Mouse (Mus musculus) embryo, embryonic 11.5 days (tissue): ENCODE measurements around the gene Krtap7-1.
A peak's percentile ranks its signal among the peaks of the same experiment; 100 is the strongest.

Source experiments
- DNase-seq: peaks from one replicate; pipeline ENCODE4 v3.0.0-alpha.2; 2012; ENCODE audit warnings: low read depth, low spot score

Gene Krtap7-1

GRCm38 (mm10) chr16:89508223-89508622 lies at the start of gene Krtap7-1:
TSS of gene Krtap7-1 (minus strand) at chr16:89508323.
- DNase-seq: no peak

DNA sequence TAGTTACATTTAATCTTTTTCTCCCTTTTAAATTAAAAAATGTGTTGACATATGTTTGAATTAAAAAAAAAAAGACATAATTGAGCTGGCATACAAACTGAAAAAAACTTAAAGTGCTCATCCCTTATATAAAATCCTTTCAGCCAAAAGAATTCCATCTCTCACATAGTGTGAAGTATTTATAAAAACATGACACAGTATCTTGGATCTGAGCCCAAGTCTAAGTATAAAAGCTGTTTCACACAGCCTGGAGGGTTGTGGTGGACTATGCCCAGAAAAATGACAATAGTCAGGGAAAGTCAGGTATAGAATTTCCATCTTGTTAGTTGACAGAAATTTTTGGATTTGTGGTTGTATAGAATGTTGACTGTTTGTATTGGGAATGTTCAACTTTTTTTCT lies 42.2 kb upstream of the Krtap7-1 start:
- no peak for DNase-seq

- DNase-seq: no peak
Measured at GRCm38 (mm10) chr16:89538031-89538484, 29.9 kb upstream of the Krtap7-1 start.

GRCm38 (mm10) chr16:89537349-89537748 lies 29.2 kb upstream of the Krtap7-1 start:
- no peak for DNase-seq

DNA sequence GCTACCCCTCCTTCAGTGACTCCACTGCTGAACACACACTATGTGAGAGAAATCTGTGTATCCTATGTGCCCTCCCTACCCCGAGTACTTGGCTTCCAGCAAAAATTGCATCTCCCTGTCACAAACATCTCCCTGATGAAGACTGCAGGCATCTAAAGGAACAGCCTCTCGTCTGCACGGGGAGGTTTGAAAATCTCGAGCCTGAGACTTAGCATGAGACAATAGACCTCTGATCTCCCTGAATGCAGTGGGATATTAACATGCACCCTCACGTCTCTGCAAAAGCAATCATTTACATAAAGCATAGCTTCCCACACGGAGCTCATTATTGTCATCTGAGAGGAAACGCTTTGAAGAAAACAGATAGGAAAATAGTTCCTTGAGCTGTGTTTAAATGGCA lies 22.4 kb upstream of the Krtap7-1 start:
- no peak for DNase-seq

DNA sequence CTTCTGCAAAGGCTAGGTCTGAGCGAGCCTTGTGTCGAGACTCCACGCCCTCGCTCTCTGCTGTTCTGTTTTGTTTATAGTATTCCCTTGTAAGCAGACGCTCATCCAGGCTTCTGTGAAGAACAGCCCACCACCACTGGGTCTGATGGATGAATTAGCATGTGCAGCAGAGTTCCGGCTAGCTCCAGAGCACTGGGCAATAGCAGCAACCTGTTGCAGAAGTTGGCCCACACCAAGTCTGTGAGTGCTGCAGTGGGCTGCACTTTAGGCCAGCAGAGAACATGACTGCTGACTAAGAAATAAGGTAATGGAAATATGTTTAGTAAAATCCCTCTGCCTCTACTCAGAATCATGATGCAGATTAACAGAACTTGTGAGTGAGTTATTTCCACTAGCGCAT lies 21.7 kb upstream of the Krtap7-1 start:
- DNase-seq: no peak

DNA sequence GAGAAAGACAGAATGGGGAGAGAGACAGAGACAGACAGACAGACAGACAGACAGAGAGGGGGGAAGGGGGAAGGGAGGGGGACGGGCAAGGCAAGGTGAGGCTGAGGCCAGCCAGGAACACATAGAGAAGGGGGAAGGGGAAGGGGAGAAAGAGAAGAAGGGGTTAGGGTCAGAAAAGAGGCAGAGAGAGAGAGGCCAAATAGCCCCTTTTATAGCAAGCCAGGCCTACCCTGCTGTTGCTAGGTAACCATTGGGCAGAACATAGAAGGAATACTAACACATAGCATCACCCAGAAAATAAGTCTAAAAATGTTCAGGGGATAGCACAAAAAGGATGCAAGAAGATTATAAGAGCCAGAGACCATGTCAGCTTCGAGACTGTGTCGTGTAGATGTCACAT lies 20.3 kb upstream of the Krtap7-1 start:
- no peak for DNase-seq

- DNase-seq: no peak
Measured at GRCm38 (mm10) chr16:89520996-89521395, 12.9 kb upstream of the Krtap7-1 start.

GRCm38 (mm10) chr16:89520555-89520954 lies 12.4 kb upstream of the Krtap7-1 start:
- no peak for DNase-seq

DNA sequence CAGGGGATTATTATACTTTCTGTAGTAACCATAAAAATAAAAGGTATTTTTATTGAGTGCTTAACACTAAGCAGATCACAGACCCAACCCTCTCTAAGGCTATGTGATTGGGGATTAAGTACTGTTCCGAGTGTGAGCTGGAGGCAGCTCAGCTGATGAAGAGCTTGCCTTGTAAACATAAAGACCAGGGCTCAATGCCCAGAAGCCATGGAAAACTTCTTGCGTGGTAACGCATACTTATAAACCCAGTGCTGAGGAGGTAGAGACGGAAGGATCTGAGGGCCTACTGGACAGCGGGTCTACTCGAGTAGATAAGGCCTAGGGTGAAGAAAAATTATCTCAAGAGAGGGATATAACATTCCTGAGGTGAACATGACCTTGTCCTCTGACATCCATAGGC lies 12.0 kb upstream of the Krtap7-1 start:
- no peak for DNase-seq

DNA sequence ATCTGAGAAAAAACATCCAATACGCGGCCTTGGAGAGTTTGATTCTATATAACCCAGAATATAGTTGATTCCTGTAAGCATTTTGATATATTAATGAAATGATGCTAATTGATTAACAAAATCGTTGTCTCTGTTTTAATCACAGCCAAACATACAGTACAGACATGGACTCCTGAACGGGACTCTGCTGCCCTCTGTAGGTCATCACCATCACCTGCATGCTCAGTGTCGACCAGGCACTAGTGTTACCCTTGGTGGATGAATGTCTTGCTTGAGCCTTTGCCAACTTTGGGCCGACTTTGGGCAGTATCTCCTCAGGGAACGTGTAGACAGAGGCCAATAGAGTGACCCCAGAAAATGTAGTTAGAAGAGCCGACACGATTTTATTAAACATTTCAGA lies 9.5 kb upstream of the Krtap7-1 start:
- peak; percentile 11 for DNase-seq

DNA sequence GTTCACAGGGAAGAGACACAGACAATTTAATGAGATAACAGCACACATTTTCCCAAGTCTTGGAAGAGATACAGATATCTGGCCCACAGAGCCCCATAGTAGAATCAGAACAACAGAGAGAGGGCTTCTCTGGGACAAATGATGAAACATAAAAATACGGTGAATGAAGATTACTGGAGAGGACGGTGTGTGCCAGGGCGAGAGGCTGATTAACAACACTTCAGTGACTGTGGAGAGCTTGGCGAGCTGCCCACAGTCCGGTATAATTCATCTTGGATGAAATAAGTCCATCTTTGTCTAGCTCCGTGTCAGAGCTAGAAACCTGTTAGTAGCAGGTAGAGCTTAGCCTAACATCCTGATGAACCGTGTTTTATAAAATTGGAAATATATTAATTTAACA lies 5.3 kb upstream of the Krtap7-1 start:
- DNase-seq: no peak

DNA sequence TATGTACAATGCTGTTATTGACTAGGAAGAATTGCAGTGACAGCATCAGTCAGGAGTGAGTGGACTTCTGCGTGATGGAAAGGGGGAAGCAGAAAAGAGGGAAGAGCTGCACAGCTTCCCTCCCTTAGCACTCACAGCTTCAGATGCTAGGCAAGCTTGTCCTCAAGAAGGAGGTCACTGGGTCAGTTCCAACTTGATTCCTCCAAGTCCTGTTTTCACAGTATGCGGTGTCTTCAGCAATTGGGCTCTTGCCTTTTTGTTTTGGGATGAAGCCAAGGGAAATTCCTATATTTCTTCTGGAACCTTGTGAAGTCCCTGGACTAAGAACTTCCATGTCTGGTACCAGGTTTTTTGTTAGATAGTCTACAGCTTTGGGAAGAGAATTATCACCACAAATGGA lies 4.6 kb downstream of the Krtap7-1 start:
- no peak for DNase-seq

DNA sequence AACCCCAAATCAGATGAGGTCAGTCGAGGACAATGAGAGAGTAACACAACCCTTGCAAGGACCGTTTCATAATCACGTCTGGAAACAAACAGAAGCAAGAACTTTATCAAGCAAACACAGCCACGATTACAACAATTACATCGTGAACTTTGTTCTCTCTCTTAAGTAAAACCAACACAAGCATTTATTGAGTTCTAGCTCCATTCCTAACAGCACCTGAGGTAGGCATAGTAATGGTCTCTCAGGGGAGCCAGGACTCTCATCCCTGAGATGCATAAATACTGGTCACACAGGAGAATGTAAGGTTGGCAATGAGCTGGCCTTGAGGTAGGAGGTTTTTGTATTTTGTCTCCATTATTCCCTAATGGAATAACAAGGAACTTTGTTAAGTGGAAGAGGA lies 6.3 kb downstream of the Krtap7-1 start:
- DNase-seq: no peak

DNA sequence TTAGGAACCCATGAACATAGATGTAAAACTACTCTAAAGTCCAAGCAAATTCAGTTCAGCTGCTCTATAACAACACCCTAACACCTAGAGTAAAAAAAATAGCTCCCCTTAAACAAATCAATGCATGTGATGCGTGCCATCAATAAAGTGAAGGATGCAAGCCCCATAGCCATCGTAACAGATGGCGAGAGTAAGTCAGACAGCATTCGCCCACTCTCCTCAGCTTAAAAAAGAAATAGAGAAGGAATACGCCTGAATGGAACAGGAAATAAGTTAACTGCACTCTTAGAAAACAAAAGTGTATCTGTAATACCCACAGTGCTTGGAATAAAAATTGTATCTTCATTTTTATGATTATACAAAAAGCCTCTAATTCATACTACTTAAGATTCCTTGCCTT lies 11.1 kb downstream of the Krtap7-1 start:
- DNase-seq: no peak

DNA sequence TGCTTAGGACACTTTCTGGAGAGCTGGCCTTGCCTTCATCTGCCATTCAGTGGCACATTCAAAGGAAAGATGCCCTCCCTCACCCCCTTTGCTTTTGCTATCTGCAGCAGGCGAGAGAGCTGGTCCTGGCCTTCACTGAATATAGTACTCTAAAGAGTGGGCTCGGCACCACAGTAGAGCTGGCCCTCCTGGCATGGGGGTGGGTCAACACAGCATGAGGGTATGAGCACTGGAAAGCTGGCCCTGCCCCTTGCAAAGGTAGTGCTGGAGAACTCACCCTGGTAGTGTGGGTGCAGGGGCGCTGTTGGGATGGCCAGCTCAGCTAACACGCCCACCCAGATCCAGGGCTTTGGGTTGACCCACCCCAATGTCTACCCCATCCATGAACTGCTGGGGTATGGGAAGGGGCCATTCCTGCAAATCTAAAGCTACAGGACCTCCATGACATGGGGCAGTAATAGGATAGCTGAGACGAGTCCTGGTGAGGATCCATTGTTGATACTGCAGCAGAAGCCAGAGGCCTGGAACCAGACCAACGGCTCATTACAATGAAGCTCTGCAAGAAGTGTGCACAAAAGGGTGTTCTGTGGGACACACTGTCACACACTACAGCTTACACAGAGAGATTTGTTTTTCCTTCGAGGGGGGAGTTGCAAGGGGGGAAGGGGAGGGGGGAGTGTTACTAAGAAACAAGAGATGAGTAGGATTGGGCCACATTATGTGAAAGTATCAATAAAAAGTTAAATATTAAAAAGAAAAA lies 12.5 kb downstream of the Krtap7-1 start:
- DNase-seq: no peak

DNA sequence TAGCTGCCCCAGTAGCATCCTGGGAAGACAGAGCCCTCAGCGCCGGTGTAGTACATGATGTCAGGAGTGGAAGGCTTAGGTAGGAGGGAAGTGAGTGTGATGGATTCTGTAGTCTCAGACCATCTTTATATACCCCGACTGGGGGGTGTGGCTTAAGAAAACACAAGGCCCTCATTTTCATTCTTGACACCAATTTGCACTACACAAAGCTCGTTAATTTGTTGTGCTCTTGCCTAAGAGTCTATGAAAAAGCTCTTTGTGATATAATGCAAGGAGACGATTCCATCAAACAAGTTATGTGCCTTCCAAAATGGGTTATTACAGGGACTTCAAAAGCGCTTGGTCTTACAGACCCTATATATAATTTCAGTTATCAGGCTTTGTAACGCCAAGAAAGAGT lies 20.3 kb downstream of the Krtap7-1 start, which contains the start of gene Krtap8-1:
Gene Krtap8-1 (minus strand): TSS at position 101 of the 400 bp plus-strand sequence.
- DNase-seq: no peak

GRCm38 (mm10) chr16:89477679-89478314 lies 30.3 kb downstream of the Krtap7-1 start:
- DNase-seq: no peak

DNA sequence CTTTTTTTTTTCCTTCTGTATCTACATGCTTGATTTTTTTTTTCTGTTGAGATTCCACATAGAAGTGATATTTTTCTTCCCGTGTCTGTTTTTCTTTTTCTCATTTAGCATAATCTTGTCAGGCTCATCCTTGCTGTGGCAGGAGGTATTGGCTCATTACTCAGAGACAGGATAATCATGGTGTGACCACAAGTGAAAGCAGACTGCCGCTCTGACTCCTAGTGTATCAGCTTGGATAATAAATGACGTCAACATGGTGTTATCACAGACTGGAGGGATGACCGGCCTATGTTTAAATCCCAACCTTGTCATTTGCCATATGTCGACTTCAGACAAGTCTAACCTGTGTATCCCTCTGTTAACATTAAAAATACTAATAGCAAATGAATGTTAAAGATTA lies 46.9 kb downstream of the Krtap7-1 start:
- DNase-seq: no peak
